Mouse (Mus musculus) lung, adult 2 months (tissue): ENCODE results near the gene Kat5. TPM values are rescaled to one million over a fixed set of nuclear protein-coding genes. Genes with fewer than 3 reads are reported as not detected.

Experiments used
- DNase-seq: peaks from one replicate; pipeline ENCODE4 v3.0.0; 2022
- H3K4me1 ChIP-seq: fragments of 200-500 bp; 2 replicates; pipeline ENCODE4 v1.6.1; 2011; ENCODE audit warnings: low read length; ENCODE audit not compliant: control insufficient read depth, insufficient read depth
- H3K4me3 ChIP-seq: fragments of 200-500 bp; replicated peaks from 2 replicates; pipeline ENCODE3; 2011; ENCODE audit warnings: low read depth, mild to moderate bottlenecking, control low read depth, low read length; ENCODE audit errors: extremely low read depth
- CTCF ChIP-seq: fragments of 200-500 bp; IDR thresholded peaks from 2 replicates; pipeline ENCODE4 v1.5.1; 2011; ENCODE audit warnings: mild to moderate bottlenecking, low read length, control low read depth; ENCODE audit not compliant: insufficient read depth
- POLR2A ChIP-seq: fragments of 200-500 bp; IDR thresholded peaks from 2 replicates; pipeline ENCODE4 v1.6.1; 2011; ENCODE audit warnings: low read depth, mild to moderate bottlenecking, control low read depth, low read length, borderline replicate concordance; ENCODE audit errors: extremely low read depth
- WGBS: fragments of 180-500 bp; shearing (Covaris S2); methylation state at CpG from one replicate; pipeline ENCODE4 v1.1.7; 2018; 5-methylcytosine and 5-hydroxymethylcytosine counted together
- polyA plus RNA-seq: library from polyadenylated mRNA; depleted of rRNA; stranded (reverse); fragments of >200 nt; gene quantifications from 2 replicates; pipeline ENCODE4 v1.2.3, GENCODE M21; 2012

Gene Kat5
- polyA plus RNA-seq, 1 experiment, result 75.7 TPM

- Histone ChIP-seq H3K4me1 (no peaks in the 10 kb centered on the region), H3K4me3 (no peak overlapping the region)
- TF ChIP-seq POLR2A (no peak), CTCF (no peak)
- WGBS, result 53% methylated on average over 4 of the region's 4 CpGs
- no peak for DNase-seq
Observed at GRCm38 (mm10) chr19:5579971-5580370, 30.1 kb downstream of the Kat5 start.

GRCm38 (mm10) chr19:5575336-5575735 is 34.7 kb downstream of the Kat5 start:
- no peak overlapping the region for H3K4me3 ChIP-seq

GRCm38 (mm10) chr19:5572331-5573125 is 37.5 kb downstream of the Kat5 start:
- 59% methylated on average over 19 of the region's 19 CpGs for WGBS
- H3K4me1 ChIP-seq, result peaks cover 8% of the 10 kb centered on the region
- TF ChIP-seq CTCF (no peak), POLR2A (no peak)
- no peak overlapping the region for H3K4me3 ChIP-seq
- peak; percentile 60 for DNase-seq

More at GRCm38 (mm10) chr19:5575336-5575735, 34.7 kb downstream of the Kat5 start:
- TF ChIP-seq CTCF (no peak), POLR2A (no peak)
- 100% methylated on average over 1 of the region's 1 CpGs for WGBS
- H3K4me1 ChIP-seq, result peaks cover 6% of the 10 kb centered on the region
- no peak for DNase-seq

- no peak for TF ChIP-seq CTCF
- no peak for TF ChIP-seq POLR2A
- no peak for DNase-seq
- no peak overlapping the region for H3K4me3 ChIP-seq
- H3K4me1 ChIP-seq, result peaks cover 8% of the 10 kb centered on the region
- WGBS, result 67% methylated on average over 5 of the region's 5 CpGs
Observed at GRCm38 (mm10) chr19:5571831-5572230, 38.2 kb downstream of the Kat5 start.

GRCm38 (mm10) chr19:5570353-5571246 is 39.4 kb downstream of the Kat5 start:
- DNase-seq, result no peak
- H3K4me3 ChIP-seq, result no peak overlapping the region
- no peak for TF ChIP-seq POLR2A
- no peak for TF ChIP-seq CTCF
- 92% methylated on average over 32 of the region's 32 CpGs for WGBS
- H3K4me1 ChIP-seq, result peaks cover 11% of the 10 kb centered on the region

DNA sequence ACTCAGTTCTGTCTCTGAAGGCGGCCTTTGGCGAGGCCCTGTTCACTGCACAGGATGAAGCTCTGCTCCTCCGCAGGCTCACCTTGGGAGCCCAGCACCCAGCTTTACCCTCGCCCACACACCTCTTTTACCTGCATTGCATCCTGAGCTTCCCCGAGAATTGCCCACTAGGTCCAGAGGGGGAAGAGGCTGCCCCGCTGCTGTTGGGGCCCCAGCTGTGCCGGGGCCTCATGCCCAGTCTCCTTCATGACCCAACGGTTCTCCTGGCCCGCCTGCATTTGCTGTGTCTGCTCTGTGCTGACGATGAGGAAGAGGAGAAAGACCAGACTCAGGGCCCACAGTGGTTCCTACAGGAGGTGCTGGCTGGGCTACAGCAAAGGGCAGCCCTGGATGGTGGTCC is 40.5 kb downstream of the Kat5 start:
- 90% methylated on average over 10 of the region's 10 CpGs for WGBS
- no peak for DNase-seq
- peaks cover 11% of the 10 kb centered on the region for H3K4me1 ChIP-seq
- H3K4me3 ChIP-seq, result no peak overlapping the region
- no peak for TF ChIP-seq POLR2A
- no peak for TF ChIP-seq CTCF

DNA sequence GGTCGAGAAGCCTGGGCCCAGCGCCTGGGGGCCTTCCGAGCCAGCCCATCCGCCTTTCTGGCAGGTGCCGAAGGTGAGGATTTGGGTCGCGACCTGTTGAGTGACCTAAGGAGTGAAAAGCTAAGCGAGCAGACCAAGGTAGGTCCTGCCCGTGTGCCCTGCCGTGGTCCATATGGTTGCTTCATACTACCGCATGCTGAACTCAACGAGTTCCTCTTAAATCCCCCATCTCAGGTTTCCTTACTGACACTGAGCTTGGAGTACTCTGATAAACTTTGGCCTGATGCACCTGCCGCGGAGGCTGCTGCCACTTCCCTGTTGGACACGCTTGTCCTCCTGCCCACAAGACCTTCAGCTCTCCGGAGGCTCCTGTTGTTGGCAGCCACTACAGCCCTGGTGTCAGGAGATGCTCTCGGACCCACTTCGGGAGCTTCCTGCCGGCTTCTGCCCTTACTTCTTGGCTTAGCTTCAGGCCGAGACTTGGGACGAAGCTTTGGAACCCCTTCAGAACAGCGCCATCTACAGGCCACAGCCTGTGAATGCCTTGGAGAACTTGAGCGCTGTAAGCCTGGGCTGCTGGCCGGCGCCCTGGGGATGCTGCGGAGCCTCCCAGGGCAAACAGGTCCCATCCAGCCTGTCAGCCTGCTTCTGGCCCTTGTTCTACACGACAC is 41.4 kb downstream of the Kat5 start:
- 6% methylated on average over 27 of the region's 27 CpGs for WGBS
- Histone ChIP-seq H3K4me1 (peaks cover 11% of the 10 kb centered on the region), H3K4me3 (peak overlapping the region; percentile 92)
- DNase-seq, result peak; percentile 84
- TF ChIP-seq CTCF, result peak; percentile 86
- TF ChIP-seq POLR2A, result no peak

DNA sequence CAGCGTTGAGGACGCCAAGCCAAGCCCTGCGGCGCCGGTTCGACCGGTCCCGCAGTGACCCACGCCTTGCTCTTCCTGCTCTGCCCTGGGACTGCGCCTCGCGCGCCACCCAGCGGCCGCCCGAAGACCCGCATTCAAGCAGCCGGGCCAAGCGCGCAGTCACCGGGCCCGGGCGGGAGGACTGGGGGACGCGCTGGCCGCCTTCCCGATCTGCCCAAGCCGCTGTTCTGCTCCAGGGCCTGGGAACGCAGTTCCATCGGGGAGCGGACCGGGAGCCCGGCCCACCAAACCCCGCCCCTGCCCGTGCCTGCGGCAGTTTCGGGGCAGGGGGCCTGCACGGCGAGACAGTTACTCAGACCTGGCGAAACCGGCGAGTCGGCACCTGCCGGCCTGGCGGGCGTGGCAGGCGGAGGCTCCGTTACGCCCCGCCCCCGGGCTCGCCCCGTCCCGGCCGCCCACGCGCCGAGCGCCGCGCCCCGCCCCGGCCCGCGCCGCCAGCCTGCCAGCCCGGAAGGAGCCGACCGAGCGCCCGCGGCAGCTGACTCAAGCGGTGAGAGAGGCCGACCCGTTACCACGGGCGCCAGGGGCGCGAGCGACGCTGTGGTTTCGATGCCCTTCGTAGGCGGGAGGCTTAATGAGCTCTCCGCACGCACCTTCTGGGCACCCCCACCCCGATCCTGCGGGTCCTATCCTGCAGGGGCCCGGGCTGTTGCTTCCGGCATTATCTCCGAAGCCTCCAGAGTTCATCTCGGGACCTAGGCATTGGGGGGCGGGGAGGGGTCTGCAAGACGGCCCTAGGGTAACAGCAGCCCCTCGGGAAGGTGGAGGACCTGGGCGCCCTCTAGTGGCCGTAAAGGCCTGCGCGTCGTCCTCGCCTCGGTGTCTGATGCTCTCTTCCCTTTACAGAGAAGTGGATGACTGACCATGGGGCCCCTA is 42.2 kb downstream of the Kat5 start, which contains the start of gene Ap5b1:
TSS of gene Ap5b1 (plus strand) at position 492 of the 936 bp plus-strand sequence.
- TF ChIP-seq POLR2A, result peak; percentile 59
- TF ChIP-seq CTCF, result peak; percentile 68
- peak; percentile 92 for DNase-seq
- peaks cover 9% of the 10 kb centered on the region for H3K4me1 ChIP-seq
- H3K4me3 ChIP-seq, result peak within 1 kb of the TSS; percentile 92
- under 1% methylated on average over 101 of the region's 102 CpGs for WGBS
